Mouse (Mus musculus) spleen, adult 2 months (tissue): ENCODE data around the gene Il27ra. TPM values are rescaled to one million over a fixed set of nuclear protein-coding genes. Genes with fewer than 3 reads are reported as not detected.

ENCODE experiments used
- DNase-seq, 2 experiments: peaks; one replicate each; pipeline versions ENCODE4 v3.0.0 to v3.0.0-alpha.2; 2012 to 2021; ENCODE audit warnings: low spot score in 2 of 2, low read depth in 1 of 2
- H3K27ac ChIP-seq: fragments of 200-500 bp; 2 replicates; pipeline ENCODE4 v1.5.1; 2012; ENCODE audit warnings: low read length, inconsistent platforms; ENCODE audit not compliant: insufficient read depth
- H3K27me3 ChIP-seq: fragments of 200-500 bp; 2 replicates; pipeline ENCODE4 v1.6.1; 2012; ENCODE audit warnings: mild to moderate bottlenecking, moderate library complexity, low read length, inconsistent platforms; ENCODE audit not compliant: control insufficient read depth, insufficient read depth
- H3K36me3 ChIP-seq: fragments of 200-500 bp; 2 replicates; pipeline ENCODE4 v1.6.1; 2012; ENCODE audit warnings: mild to moderate bottlenecking, low read length, inconsistent platforms; ENCODE audit not compliant: control insufficient read depth, insufficient read depth
- H3K4me1 ChIP-seq: fragments of 200-500 bp; 2 replicates; pipeline ENCODE4 v1.6.1; 2011; ENCODE audit warnings: inconsistent platforms; ENCODE audit not compliant: control insufficient read depth, insufficient read depth, insufficient read length
- H3K4me3 ChIP-seq: fragments of 200-500 bp; 2 replicates; pipeline ENCODE4 v1.5.1; 2011; ENCODE audit warnings: mild to moderate bottlenecking, inconsistent platforms; ENCODE audit not compliant: insufficient read depth, insufficient read length; ENCODE audit errors: extremely low read depth
- CTCF ChIP-seq: fragments of 200-500 bp; IDR thresholded peaks from 2 replicates; pipeline ENCODE4 v1.5.1; 2011; ENCODE audit warnings: mild to moderate bottlenecking, inconsistent platforms; ENCODE audit not compliant: insufficient read depth, insufficient read length, insufficient replicate concordance; ENCODE audit errors: extremely low read depth
- POLR2A ChIP-seq: fragments of 200-500 bp; IDR thresholded peaks from 2 replicates; pipeline ENCODE4 v1.6.1; 2011; ENCODE audit warnings: low read depth, low read length, inconsistent platforms
- WGBS: fragments of 180-500 bp; shearing (Covaris S2); methylation state at CpG from one replicate; pipeline ENCODE4 v1.1.7; 2018; 5-methylcytosine and 5-hydroxymethylcytosine counted together
- polyA plus RNA-seq: library from polyadenylated mRNA; depleted of rRNA; stranded (reverse); fragments of >200 nt; gene quantifications from 2 replicates; pipeline ENCODE4 v1.2.3, GENCODE M21; 2012

Gene Il27ra
- polyA plus RNA-seq, 1 experiment = 70.0 TPM

- Histone ChIP-seq H3K36me3 (no peaks in the 10 kb centered on the region), H3K4me1 (no peaks in the 10 kb centered on the region), H3K27ac (no peak overlapping the region), H3K27me3 (no peaks in the 10 kb centered on the region), H3K4me3 (no peak overlapping the region)
- no peak for DNase-seq
- 100% methylated on average over 1 of the region's 1 CpGs for WGBS
- TF ChIP-seq CTCF (no peak), POLR2A (no peak)
Measured at GRCm38 (mm10) chr8:84057827-84058226, 15.4 kb upstream of the Il27ra start.

DNA sequence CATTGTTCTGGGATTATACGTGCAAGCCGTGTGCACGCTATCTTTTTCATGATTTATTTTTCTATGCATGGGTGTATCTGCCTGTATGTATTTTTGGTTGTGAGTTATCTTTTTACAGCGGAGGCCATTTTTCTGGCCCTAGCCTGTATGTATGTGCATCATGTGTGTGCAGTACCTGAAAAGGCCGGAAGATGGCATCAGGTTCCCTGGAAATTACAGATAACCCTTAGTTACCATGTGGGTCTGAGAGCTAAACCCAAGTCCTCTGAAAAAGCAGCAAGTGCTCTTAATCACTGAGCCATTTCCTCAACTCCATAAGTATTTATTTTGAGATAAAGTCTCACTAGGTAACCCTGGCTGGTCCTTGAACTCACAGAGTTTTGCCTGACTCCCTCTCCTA, 10.8 kb upstream of the Il27ra start:
- no peak for DNase-seq
- Histone ChIP-seq H3K4me3 (no peak overlapping the region), H3K36me3 (no peaks in the 10 kb centered on the region), H3K27me3 (no peaks in the 10 kb centered on the region), H3K27ac (no peak overlapping the region), H3K4me1 (no peaks in the 10 kb centered on the region)
- TF ChIP-seq CTCF = no peak
- TF ChIP-seq POLR2A = no peak
- 97% methylated on average over 5 of the region's 5 CpGs for WGBS

DNA sequence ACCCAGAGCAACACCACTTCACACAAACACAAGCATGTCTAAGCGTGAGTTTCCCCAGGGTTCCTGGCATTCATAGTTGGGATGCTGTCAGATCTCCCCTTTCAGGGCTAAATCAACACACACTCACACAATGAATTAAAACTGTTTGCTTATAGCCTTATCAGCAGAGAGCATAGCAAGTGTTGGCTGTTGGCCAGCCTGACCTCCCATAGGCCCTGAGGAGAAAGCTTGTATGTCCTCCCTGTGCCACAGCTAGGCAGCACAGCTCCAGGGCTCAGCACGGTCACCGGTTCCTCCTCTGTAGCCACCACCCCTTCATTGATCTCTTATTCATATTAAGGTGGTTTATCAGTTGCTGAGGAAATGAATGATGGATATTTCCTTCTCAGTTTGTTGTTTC, 10.4 kb upstream of the Il27ra start:
- WGBS = 68% methylated on average over 3 of the region's 3 CpGs
- DNase-seq = no peak
- H3K4me1 ChIP-seq = no peaks in the 10 kb centered on the region
- no peak overlapping the region for H3K4me3 ChIP-seq
- H3K27me3 ChIP-seq = no peaks in the 10 kb centered on the region
- no peaks in the 10 kb centered on the region for H3K36me3 ChIP-seq
- TF ChIP-seq POLR2A (no peak), CTCF (no peak)
- no peak overlapping the region for H3K27ac ChIP-seq

- Histone ChIP-seq H3K27me3 (no peaks in the 10 kb centered on the region), H3K27ac (no peak overlapping the region), H3K36me3 (no peaks in the 10 kb centered on the region), H3K4me3 (no peak overlapping the region), H3K4me1 (peaks cover under 1% of the 10 kb centered on the region; the same call in 1 of the 2 replicates)
- TF ChIP-seq POLR2A (no peak), CTCF (no peak)
- no peak for DNase-seq
- 60% methylated on average over 5 of the region's 5 CpGs for WGBS
Measured at GRCm38 (mm10) chr8:84048171-84048570, 5.8 kb upstream of the Il27ra start.

DNA sequence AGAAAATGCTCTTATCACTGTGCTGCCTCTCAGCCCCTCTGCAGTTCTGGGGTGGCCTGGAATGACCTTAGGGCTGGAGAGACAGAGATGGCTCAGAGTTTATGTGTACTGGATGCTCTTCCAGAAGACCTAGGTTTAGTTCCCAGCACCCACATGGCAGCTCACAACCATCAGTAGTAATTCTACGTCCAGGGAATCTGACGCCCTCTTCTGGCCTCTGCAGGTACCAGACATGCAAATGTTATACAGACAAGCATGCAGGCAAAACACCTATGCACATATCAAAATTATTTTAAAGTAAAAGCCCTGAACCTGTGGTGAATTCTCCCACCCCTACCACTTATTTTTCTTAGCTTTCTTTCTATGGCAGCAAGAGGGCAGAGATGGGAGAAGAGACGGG, 4.1 kb upstream of the Il27ra start:
- H3K27ac ChIP-seq = no peak overlapping the region
- H3K4me3 ChIP-seq = no peak overlapping the region
- 80% methylated on average over 3 of the region's 3 CpGs for WGBS
- TF ChIP-seq POLR2A = no peak
- TF ChIP-seq CTCF = no peak
- no peaks in the 10 kb centered on the region for H3K36me3 ChIP-seq
- peaks cover 8% of the 10 kb centered on the region; the same call in 1 of the 2 replicates for H3K4me1 ChIP-seq
- DNase-seq = no peak
- H3K27me3 ChIP-seq = no peaks in the 10 kb centered on the region

GRCm38 (mm10) chr8:84044900-84045299, 2.5 kb upstream of the Il27ra start, which contains the start of gene Rln3:
Gene Rln3 (minus strand): TSS chr8:84045000.
- TF ChIP-seq POLR2A (no peak), CTCF (no peak)
- no peaks in the 10 kb centered on the region for H3K27me3 ChIP-seq
- DNase-seq = no peak
- no peak within 1 kb of the TSS for H3K27ac ChIP-seq
- H3K36me3 ChIP-seq = peaks cover 4% of the 10 kb centered on the region; the same call in 1 of the 2 replicates
- no peak within 1 kb of the TSS for H3K4me3 ChIP-seq
- H3K4me1 ChIP-seq = peaks cover 9% of the 10 kb centered on the region; the same call in 1 of the 2 replicates
- WGBS = 81% methylated on average over 9 of the region's 9 CpGs

DNA sequence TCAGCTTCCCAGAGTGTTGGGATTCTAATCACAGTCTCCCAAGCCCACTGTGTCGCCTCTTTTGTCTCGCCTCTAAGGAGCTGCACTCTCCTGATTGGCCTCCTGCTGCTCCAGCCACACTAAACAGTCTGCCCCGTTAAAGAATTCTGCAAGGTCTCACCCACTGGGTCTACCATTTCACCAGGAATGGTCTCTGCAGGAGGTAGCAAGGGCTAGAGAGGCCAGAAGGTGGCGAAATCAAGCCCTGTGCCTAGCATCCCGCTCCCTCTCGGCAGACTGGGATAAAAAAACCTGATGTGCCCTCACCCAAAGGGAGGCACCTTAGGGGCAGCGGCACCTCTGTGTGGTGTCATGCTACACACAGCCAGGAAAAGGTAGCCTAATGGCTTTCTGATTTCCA, 1.7 kb upstream of the Il27ra start:
- Histone ChIP-seq H3K36me3 (peaks cover 4% of the 10 kb centered on the region; the same call in 1 of the 2 replicates), H3K4me3 (no peak overlapping the region), H3K4me1 (peaks cover 9% of the 10 kb centered on the region; the same call in 1 of the 2 replicates), H3K27ac (no peak overlapping the region), H3K27me3 (no peaks in the 10 kb centered on the region)
- TF ChIP-seq POLR2A = no peak
- TF ChIP-seq CTCF = no peak
- WGBS = 88% methylated on average over 7 of the region's 7 CpGs
- DNase-seq = no peak
